Mouse (Mus musculus) midbrain, embryonic 15.5 days (tissue): ENCODE results near the gene Nipal1. TPM values are rescaled to one million over a fixed set of nuclear protein-coding genes. Genes with fewer than 3 reads are reported as not detected.

Experiments
- ATAC-seq: fragments of 200-750 bp; cut with Nextera tagmentation; replicated peaks from 2 replicates; pipeline ENCODE4 v1.8.0; 2017; ENCODE audit warnings: moderate TSS enrichment
- H3K27ac ChIP-seq: fragments of 300-500 bp; sonication (generic); 2 replicates; pipeline ENCODE4 v1.5.1; 2015; ENCODE audit warnings: mild to moderate bottlenecking, inconsistent platforms
- H3K27me3 ChIP-seq: fragments of 300-500 bp; sonication (generic); replicated peaks from 2 replicates; pipeline ENCODE4 v1.6.1; 2015; ENCODE audit warnings: inconsistent platforms
- H3K36me3 ChIP-seq: fragments of 300-500 bp; sonication (generic); replicated peaks from 2 replicates; pipeline ENCODE4 v1.6.1; 2015; ENCODE audit warnings: inconsistent platforms
- H3K4me1 ChIP-seq: fragments of 300-500 bp; sonication (generic); 2 replicates; pipeline ENCODE4 v1.6.1; 2015; ENCODE audit warnings: inconsistent platforms
- H3K4me2 ChIP-seq: fragments of 300-500 bp; sonication (generic); 2 replicates; pipeline ENCODE4 v1.6.1; 2015; ENCODE audit warnings: inconsistent platforms, mild to moderate bottlenecking, moderate library complexity
- H3K4me3 ChIP-seq: fragments of 300-500 bp; sonication (generic); 2 replicates; pipeline ENCODE4 v1.5.1; 2015; ENCODE audit warnings: mild to moderate bottlenecking, inconsistent platforms
- H3K9ac ChIP-seq: fragments of 300-500 bp; sonication (generic); 2 replicates; pipeline ENCODE4 v1.6.1; 2015; ENCODE audit warnings: mild to moderate bottlenecking, inconsistent platforms
- H3K9me3 ChIP-seq: fragments of 300-500 bp; sonication (generic); 2 replicates; pipeline ENCODE4 v1.6.1; 2016; ENCODE audit warnings: inconsistent platforms
- WGBS: fragments of 180-500 bp; shearing (Covaris S2); methylation state at CpG from one replicate; pipeline ENCODE4 v1.1.7; 2015; ENCODE audit warnings: mixed read lengths; 5-methylcytosine and 5-hydroxymethylcytosine counted together
- polyA plus RNA-seq: library from polyadenylated mRNA; unstranded; fragments of >200 nt; fragmentation: Nextera tagmentation; extraction: Ambion mirVana; gene quantifications from 2 replicates; pipeline ENCODE4 v1.2.1, GENCODE M21; 2015

The Nipal1 gene
- polyA plus RNA-seq, 1 experiment from 2014 or later, result 0.93 TPM

DNA sequence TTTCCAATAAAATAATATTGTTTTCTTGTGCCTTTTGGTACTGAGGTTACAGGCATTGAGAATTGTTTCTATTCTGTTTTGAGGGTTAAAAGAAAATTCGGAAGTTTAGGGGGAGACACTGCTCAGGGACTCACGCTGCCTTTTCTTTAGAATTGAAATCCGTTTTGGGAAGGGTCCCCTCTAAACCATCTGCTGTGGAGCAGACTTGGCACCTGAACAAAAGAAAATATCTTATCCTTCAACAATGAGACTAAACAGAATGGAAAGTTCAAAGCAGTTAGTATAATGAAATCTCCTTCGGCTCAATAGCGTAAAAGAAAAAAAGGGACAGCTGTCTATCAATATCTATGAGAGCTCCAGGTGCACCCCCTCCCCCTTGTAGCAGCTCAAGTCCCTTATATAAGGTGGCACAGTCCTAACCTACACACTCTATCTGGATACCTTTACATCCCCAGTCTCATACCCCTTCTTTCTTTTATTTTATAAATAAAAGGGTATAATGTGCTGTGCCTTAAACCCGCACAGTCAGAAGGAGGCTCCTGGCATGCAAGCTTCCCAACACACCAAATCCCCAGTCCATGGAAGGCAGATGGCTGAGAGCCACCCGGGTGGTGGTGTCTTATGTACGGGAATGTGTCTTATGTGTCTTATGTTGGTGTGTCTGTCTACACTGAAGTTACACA lies 23.6 kb downstream of the Nipal1 start:
- Histone ChIP-seq H3K4me1 (peaks cover 5% of the 10 kb centered on the region), H3K27ac (0 out of 2 replicates have a peak overlapping the region, but pooled peaks have one; percentile 48), H3K4me2 (no peak overlapping the region), H3K4me3 (no peak overlapping the region), H3K36me3 (no peaks in the 10 kb centered on the region), H3K27me3 (no peaks in the 10 kb centered on the region), H3K9me3 (no peaks in the 10 kb centered on the region), H3K9ac (no peak overlapping the region)
- peak; percentile 79 for ATAC-seq
- WGBS, result 20% methylated on average over 8 of the region's 8 CpGs

DNA sequence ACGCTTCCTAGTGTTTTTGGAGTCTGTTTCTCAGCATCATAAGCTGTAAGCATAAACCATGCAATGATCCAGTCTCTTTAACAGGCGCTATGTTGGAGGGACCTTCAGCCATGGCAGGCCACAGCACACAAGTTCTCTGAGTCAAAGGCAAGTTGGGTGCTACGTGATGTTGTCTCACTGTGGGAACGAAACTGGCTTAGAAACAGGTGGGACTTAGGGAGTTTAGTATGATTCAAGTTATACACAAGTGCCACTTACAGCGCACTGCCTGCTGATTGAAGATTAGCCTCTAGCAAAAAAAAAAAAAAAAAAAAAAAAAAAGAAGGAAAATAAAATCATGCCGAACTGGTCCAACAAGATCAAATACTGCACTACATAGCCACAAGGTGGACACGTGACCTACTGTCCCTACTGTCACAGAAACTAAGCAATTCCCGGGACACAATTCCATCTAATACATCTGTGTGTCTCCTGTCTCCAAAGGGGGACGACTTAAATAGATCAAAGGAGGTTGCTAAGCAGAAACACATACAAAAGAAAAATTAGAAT lies 27.5 kb downstream of the Nipal1 start:
- WGBS, result 80% methylated on average over 9 of the region's 9 CpGs
- Histone ChIP-seq H3K4me2 (no peak overlapping the region), H3K4me1 (peaks cover 5% of the 10 kb centered on the region), H3K9me3 (no peaks in the 10 kb centered on the region), H3K27me3 (no peaks in the 10 kb centered on the region), H3K36me3 (no peaks in the 10 kb centered on the region), H3K9ac (no peak overlapping the region), H3K4me3 (no peak overlapping the region), H3K27ac (no peak overlapping the region)
- no peak for ATAC-seq

DNA sequence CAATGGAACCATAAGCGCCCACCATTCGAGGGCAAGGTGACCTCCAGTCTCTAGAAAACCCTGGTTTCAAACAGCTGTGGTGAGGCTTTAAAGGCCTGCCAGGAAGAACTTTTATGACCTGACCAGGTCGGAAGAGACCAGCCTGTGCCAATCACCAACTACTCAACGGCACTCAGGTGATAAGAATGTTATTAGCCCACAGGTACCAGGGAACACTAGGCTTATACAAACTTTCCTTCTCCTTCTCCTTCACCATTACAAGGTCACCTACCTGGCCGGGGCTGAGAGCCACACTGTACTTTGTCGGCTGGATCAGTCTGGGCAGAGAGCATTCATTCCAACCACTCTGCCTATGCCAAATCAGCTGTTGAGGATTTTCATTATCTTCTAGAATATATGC lies 33.9 kb downstream of the Nipal1 start:
- Histone ChIP-seq H3K27ac (no peak overlapping the region), H3K9ac (no peak overlapping the region), H3K4me2 (no peak overlapping the region), H3K36me3 (no peaks in the 10 kb centered on the region), H3K9me3 (no peaks in the 10 kb centered on the region), H3K4me3 (no peak overlapping the region), H3K27me3 (no peaks in the 10 kb centered on the region), H3K4me1 (no peaks in the 10 kb centered on the region)
- ATAC-seq, result no peak
- 94% methylated on average over 6 of the region's 6 CpGs for WGBS

DNA sequence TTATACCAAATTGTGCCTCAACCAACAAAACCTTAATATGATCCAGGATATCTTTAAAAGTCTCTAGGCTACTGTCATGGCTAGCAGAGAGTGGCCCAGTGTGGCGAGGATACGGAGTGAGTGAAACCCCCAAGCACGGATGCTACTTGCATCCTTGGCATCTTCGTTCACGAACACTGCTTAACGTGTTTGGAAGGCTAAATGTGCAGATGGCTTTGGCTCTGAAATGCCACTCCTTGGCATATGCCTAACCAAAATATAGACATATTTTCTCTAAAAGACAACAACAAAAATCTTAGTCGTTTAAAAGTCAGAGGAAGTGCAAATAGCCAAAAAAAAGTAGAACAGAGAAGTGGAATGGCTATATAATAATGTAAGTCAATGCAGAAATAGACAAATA lies 42.0 kb downstream of the Nipal1 start:
- Histone ChIP-seq H3K4me2 (no peak overlapping the region), H3K4me3 (no peak overlapping the region), H3K9ac (no peak overlapping the region), H3K4me1 (no peaks in the 10 kb centered on the region), H3K9me3 (no peaks in the 10 kb centered on the region), H3K27me3 (no peaks in the 10 kb centered on the region), H3K27ac (no peak overlapping the region), H3K36me3 (no peaks in the 10 kb centered on the region)
- ATAC-seq, result no peak
- WGBS, result 93% methylated on average over 7 of the region's 7 CpGs

DNA sequence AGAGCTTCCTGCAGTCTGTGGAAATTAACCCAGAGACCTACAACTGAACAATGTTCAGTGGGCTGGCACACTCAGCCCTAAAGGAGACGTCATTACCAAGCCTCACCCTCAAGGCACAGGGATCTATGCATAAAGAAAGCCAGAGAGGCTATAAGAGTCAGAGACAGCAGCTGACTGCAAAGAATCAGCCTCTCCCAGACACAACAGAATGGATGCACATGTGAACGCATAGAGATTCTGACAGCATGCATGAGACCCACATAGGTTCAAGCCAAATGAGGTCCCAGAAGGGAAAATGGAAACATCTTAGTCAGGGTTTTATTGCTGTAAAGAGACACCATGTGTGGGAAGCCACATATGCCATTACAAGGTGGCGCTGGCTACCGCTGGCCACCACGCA lies 42.9 kb downstream of the Nipal1 start:
- no peak overlapping the region for H3K27ac ChIP-seq
- WGBS, result 82% methylated on average over 5 of the region's 5 CpGs

DNA sequence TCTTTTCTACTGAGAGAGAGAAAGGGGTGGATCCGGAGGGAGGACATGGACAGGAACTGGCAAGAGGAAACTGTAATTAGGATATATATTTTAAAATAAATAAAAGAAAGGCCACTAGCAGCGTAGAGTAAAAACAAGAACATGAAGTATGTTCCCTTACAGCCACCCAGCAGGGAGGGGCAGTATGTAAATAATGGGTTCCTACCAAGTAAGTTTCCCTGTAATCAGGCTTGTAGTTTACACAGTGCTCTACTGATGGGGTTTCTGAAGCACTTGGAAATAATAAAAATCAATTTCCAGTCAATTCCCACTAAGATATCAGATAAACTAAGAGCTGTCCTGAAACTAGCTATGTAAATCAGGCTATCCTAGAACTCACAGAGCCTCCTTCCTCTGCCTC lies 47.1 kb downstream of the Nipal1 start:
- Histone ChIP-seq H3K9ac (no peak overlapping the region), H3K4me2 (no peak overlapping the region), H3K4me3 (no peak overlapping the region), H3K27ac (no peak overlapping the region), H3K4me1 (peaks cover 9% of the 10 kb centered on the region; the same call in 1 of the 2 replicates), H3K27me3 (no peaks in the 10 kb centered on the region), H3K9me3 (no peaks in the 10 kb centered on the region), H3K36me3 (no peaks in the 10 kb centered on the region)
- no peak for ATAC-seq
- WGBS, result 96% methylated on average over 2 of the region's 2 CpGs

More for the DNA sequence above, 42.9 kb downstream of the Nipal1 start:
- H3K4me2 ChIP-seq, result no peak overlapping the region
- no peaks in the 10 kb centered on the region for H3K36me3 ChIP-seq
- no peak overlapping the region for H3K9ac ChIP-seq
- no peak for ATAC-seq
- no peaks in the 10 kb centered on the region for H3K27me3 ChIP-seq
- H3K4me1 ChIP-seq, result no peaks in the 10 kb centered on the region
- H3K9me3 ChIP-seq, result no peaks in the 10 kb centered on the region
- no peak overlapping the region for H3K4me3 ChIP-seq

DNA sequence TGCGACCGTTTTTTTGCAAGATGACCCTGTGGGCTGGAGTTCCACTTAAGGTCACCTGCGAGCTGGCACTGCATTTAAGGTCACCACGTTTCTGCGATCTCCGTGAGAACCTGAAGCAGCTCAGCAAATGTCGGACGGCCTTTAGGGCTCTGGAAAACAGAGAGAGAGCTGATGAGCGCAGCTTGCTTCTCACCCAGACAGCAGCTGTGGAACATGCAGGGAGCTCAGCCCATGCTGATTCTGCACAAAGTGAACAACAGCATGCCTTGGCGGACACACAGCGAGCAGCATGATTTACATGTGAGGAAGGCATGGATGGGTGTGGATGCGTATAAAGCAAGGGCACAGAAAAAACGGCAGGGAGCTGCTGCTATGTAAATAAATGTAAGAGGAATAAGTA lies 48.9 kb downstream of the Nipal1 start:
- no peaks in the 10 kb centered on the region for H3K27me3 ChIP-seq
- no peak overlapping the region for H3K4me3 ChIP-seq
- no peaks in the 10 kb centered on the region for H3K9me3 ChIP-seq
- H3K36me3 ChIP-seq, result no peaks in the 10 kb centered on the region
- no peak overlapping the region for H3K27ac ChIP-seq
- H3K9ac ChIP-seq, result no peak overlapping the region
- ATAC-seq, result no peak
- peaks cover 9% of the 10 kb centered on the region; the same call in 1 of the 2 replicates for H3K4me1 ChIP-seq
- no peak overlapping the region for H3K4me2 ChIP-seq
- WGBS, result 74% methylated on average over 13 of the region's 13 CpGs

DNA sequence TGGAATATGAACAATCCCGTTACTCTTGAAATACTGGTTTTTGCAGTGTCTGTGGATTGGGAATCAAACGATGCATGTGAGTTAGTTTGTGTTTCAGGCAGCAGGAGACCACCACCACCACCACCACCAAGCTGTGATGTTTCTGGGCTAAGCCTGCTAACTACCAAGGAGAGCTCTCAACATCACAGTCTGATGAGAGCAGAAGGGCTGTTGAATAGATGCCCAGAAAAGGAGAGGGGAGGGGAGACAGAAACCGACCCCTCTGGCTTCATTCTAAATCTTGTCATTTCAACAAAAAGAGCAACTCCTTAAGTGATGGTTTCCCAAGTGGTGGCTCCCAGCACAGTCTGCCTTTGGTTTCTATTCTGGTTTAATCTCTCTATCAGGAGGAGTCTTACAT lies 50.7 kb downstream of the Nipal1 start:
- H3K27ac ChIP-seq, result no peak overlapping the region
- ATAC-seq, result peak; percentile 70; the same call in 1 of the 2 replicates
- no peak overlapping the region for H3K4me3 ChIP-seq
- 56% methylated on average over 3 of the region's 3 CpGs for WGBS
- H3K27me3 ChIP-seq, result no peaks in the 10 kb centered on the region
- no peaks in the 10 kb centered on the region for H3K36me3 ChIP-seq
- peaks cover 9% of the 10 kb centered on the region; the same call in 1 of the 2 replicates for H3K4me1 ChIP-seq
- no peaks in the 10 kb centered on the region for H3K9me3 ChIP-seq
- H3K9ac ChIP-seq, result no peak overlapping the region
- no peak overlapping the region for H3K4me2 ChIP-seq

DNA sequence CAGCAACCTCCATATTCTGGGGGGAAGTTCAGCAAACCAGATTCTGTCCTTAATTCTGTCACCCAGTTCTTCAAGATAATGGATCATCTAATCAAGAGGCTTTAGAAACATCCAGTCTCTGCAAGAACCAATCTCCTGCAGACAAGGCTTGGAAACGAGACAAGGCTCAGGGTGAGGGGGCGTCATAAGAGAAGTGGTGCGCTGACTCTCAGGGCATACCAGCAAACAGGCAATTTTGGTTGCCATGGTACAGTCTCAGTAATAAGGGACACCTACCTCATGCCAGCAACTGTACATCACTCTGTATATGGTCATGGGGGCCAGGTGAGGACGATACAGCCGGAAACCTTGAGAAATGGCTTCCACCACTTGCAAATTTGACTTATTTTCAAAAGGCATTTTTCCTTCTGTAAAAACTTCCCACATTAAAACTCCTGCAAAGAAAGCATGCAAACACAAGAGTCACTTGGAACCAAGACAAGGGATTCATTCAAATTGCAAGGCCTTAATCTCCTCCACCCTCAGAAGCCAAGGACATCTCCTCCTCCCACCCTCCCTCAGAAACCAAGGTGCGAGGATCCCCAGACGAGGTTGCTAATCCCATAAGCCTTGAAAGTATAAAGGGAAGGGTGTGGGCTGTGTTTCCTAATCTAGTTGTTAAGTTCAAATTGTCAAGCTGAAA lies 51.4 kb downstream of the Nipal1 start:
- Histone ChIP-seq H3K4me3 (no peak overlapping the region), H3K4me1 (peaks cover 9% of the 10 kb centered on the region; the same call in 1 of the 2 replicates), H3K36me3 (no peaks in the 10 kb centered on the region), H3K27ac (no peak overlapping the region), H3K4me2 (no peak overlapping the region), H3K9ac (no peak overlapping the region), H3K9me3 (no peaks in the 10 kb centered on the region), H3K27me3 (no peaks in the 10 kb centered on the region)
- ATAC-seq, result peak; percentile 67; the same call in 1 of the 2 replicates
- 51% methylated on average over 7 of the region's 7 CpGs for WGBS

DNA sequence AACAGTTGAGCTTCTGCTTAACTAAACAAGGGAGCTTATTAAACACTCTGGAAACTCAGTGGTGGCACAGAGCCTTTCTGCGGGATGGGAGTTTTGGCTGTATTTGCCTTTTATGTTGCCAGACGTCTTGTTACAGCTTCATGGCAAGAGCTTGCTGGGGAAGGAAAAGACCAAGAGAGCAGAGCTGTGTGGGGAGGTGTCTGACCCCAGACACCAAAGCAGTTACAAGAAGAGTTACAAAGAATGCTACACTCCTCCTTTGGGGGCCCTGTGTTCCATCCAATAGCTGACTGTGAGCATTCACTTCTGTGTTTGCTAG lies 51.9 kb downstream of the Nipal1 start:
- no peaks in the 10 kb centered on the region for H3K9me3 ChIP-seq
- peaks cover 9% of the 10 kb centered on the region; the same call in 1 of the 2 replicates for H3K4me1 ChIP-seq
- H3K36me3 ChIP-seq, result no peaks in the 10 kb centered on the region
- H3K27me3 ChIP-seq, result no peaks in the 10 kb centered on the region
- ATAC-seq, result no peak
- no peak overlapping the region for H3K9ac ChIP-seq
- no peak overlapping the region for H3K27ac ChIP-seq
- H3K4me2 ChIP-seq, result no peak overlapping the region
- WGBS, result 22% methylated on average over 2 of the region's 2 CpGs
- H3K4me3 ChIP-seq, result no peak overlapping the region

DNA sequence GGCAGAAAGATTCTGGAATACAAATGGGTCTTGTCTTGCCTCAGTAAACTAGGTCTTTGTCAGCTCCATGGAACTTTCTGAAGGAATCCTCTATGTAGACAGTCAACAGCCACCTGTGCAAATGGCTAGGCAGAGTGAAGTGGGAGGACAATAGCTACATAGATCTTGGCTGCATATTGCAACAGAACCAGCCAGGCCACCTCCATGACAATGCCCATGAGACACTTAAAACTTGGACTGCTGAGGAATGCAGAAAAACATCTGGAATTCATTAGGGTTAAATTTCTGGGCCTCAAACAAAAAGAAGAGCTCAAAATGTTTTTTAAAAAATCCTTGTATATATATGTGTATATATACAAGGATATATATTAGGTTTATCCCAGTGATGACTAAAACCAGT lies 54.6 kb downstream of the Nipal1 start:
- no peak overlapping the region for H3K27ac ChIP-seq
- no peak overlapping the region for H3K4me3 ChIP-seq
- no peaks in the 10 kb centered on the region for H3K27me3 ChIP-seq
- no peak overlapping the region for H3K9ac ChIP-seq
- no peaks in the 10 kb centered on the region for H3K9me3 ChIP-seq
- H3K36me3 ChIP-seq, result no peaks in the 10 kb centered on the region
- ATAC-seq, result no peak
- H3K4me1 ChIP-seq, result 0 out of 2 replicates have a peak, but pooled peaks cover 4% of the 10 kb centered on the region
- H3K4me2 ChIP-seq, result no peak overlapping the region

DNA sequence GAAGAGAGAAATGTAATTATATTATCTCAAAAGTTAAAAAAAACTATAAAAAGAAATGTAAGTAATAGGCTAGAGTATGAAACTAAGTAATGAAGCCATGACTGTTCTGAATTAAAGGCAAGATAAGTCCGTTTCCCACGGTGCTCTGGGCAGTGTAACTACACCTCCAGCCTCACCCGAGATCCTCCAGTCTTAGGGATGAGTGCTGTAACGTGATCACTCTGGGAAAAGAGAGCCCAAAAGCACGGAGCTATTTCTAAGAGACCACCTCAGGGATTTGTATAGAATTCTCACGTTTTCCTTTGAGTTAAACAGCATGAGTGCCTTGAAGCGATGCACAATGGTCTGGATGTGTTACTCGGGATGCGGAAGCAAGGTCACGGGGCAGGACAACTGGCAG lies 58.5 kb downstream of the Nipal1 start:
- Histone ChIP-seq H3K27ac (no peak overlapping the region), H3K36me3 (no peaks in the 10 kb centered on the region), H3K9ac (no peak overlapping the region), H3K4me2 (no peak overlapping the region; the same call in 1 of the 2 replicates), H3K4me3 (no peak overlapping the region), H3K9me3 (no peaks in the 10 kb centered on the region), H3K4me1 (no peaks in the 10 kb centered on the region), H3K27me3 (no peaks in the 10 kb centered on the region)
- WGBS, result 42% methylated on average over 10 of the region's 10 CpGs
- ATAC-seq, result no peak

DNA sequence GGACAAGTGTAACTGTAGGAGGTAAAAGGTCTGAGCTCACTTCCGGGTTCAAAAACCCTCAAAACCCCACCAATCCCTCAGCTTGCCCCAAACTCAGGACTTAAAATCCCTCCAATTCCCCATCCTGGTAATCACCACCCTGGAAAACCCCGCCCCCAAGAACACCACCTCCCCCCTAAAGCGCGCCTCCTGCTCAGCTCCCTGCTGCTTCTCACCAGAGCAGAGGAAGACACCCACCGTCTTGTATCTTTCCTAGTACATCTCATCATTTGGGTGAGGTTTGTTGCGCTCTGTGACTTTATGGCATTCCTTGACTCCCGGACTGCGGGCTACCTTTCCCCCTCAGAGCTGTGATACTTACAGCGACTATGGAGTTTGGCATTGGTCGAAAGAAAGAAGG lies 59.1 kb downstream of the Nipal1 start:
- Histone ChIP-seq H3K4me2 (no peak overlapping the region; the same call in 1 of the 2 replicates), H3K4me1 (no peaks in the 10 kb centered on the region), H3K9me3 (no peaks in the 10 kb centered on the region), H3K4me3 (no peak overlapping the region), H3K36me3 (no peaks in the 10 kb centered on the region), H3K27me3 (no peaks in the 10 kb centered on the region), H3K27ac (no peak overlapping the region), H3K9ac (no peak overlapping the region)
- no peak for ATAC-seq
- 66% methylated on average over 10 of the region's 10 CpGs for WGBS
